Mouse (Mus musculus): Measurements from ENCODE around the gene Tpra1. TPM values are rescaled to one million over a fixed set of nuclear protein-coding genes. Genes with fewer than 3 reads are reported as not detected.
A peak's percentile ranks its signal among the peaks of the same experiment; 100 is the strongest.

The Tpra1 gene
- polyA plus RNA-seq, 1 experiment = 156 TPM

DNA sequence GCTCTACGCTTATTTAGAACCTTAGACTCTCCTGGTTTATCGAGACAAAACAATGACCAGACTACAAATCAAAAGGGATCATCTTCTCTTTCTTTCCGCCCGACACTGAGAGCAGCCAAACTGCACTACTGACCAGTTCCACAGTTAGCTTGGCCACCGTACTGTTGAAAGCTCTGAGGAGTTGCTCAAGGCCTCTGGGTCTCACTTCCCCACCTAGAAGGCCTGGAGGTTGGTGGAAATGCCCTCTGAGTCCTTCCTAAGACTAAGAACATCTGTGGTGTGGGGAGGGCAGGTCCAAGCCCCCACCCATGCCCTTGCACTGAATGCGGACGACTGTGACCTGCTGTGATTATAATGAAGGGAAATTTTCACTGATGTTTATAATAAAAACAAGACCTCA is 36.3 kb upstream of the Tpra1 start:
- Histone ChIP-seq H3K4me3 (ENCODE audit: low read depth, low read length) (no peak overlapping the region), H3K36me3 (ENCODE audit: control insufficient read depth, insufficient read depth, low read length) (no peaks in the 10 kb centered on the region), H3K4me1 (ENCODE audit: control insufficient read depth, insufficient read depth, insufficient read length, low read length) (no peaks in the 10 kb centered on the region), H3K27me3 (ENCODE audit: control insufficient read depth, insufficient read depth, low read length) (no peaks in the 10 kb centered on the region), H3K27ac (ENCODE audit: insufficient read depth, low read depth, low read length) (no peak overlapping the region)
- 76% methylated on average over 7 of the region's 7 CpGs for WGBS
- TF ChIP-seq POLR2A (IDR thresholded peaks at IDR 0.05; ENCODE audit: low read depth, low read length) (no peak), CTCF (IDR thresholded peaks at IDR 0.05; ENCODE audit: extremely low read depth, insufficient read length, insufficient replicate concordance, low read depth, low read length) (no peak)

- H3K36me3 ChIP-seq (ENCODE audit: control insufficient read depth, insufficient read depth, low read length) = no peaks in the 10 kb centered on the region
- TF ChIP-seq POLR2A (IDR thresholded peaks at IDR 0.05; ENCODE audit: low read depth, low read length) (no peak), CTCF (IDR thresholded peaks at IDR 0.05; ENCODE audit: extremely low read depth, insufficient read length, insufficient replicate concordance, low read depth, low read length) (no peak)
- H3K4me1 ChIP-seq (ENCODE audit: control insufficient read depth, insufficient read depth, insufficient read length, low read length) = no peaks in the 10 kb centered on the region
- no peaks in the 10 kb centered on the region; the same call in 1 of the 2 replicates for H3K27me3 ChIP-seq (ENCODE audit: control insufficient read depth, insufficient read depth, low read length)
- H3K4me3 ChIP-seq (ENCODE audit: low read depth, low read length) = no peak overlapping the region
- WGBS = 74% methylated on average over 7 of the region's 7 CpGs
- H3K27ac ChIP-seq (ENCODE audit: insufficient read depth, low read depth, low read length) = no peak overlapping the region
These were observed 32.6 kb upstream of the Tpra1 start for GRCm38 (mm10) chr6:88869459-88869858.

DNA sequence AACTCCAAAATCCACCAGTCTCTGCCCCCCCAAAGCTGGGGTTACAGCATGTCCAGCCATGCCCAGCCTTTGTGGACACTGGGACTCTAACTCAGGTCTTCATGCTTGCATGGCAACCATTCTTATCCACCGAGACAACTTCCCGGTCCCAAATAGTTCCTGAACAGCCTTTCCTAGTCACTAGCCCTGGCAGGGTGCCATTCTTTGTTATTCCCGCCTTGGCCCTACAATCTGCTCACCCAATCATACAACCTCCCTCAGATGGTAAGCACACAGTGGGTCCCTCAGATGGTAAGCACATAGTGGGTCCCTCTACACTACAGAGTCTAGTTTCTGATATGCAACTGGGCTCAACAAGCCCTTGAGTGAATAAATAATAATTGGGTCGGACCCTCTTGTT is 31.5 kb upstream of the Tpra1 start:
- WGBS = 34% methylated on average over 4 of the region's 4 CpGs
- Histone ChIP-seq H3K27me3 (ENCODE audit: control insufficient read depth, insufficient read depth, low read length) (peaks cover 7% of the 10 kb centered on the region), H3K36me3 (ENCODE audit: control insufficient read depth, insufficient read depth, low read length) (no peaks in the 10 kb centered on the region), H3K27ac (ENCODE audit: insufficient read depth, low read depth, low read length) (no peak overlapping the region), H3K4me3 (ENCODE audit: low read depth, low read length) (no peak overlapping the region), H3K4me1 (ENCODE audit: control insufficient read depth, insufficient read depth, insufficient read length, low read length) (peaks cover 2% of the 10 kb centered on the region; the same call in 1 of the 2 replicates)
- TF ChIP-seq CTCF (IDR thresholded peaks at IDR 0.05; ENCODE audit: extremely low read depth, insufficient read length, insufficient replicate concordance, low read depth, low read length) (no peak), POLR2A (IDR thresholded peaks at IDR 0.05; ENCODE audit: low read depth, low read length) (no peak)

GRCm38 (mm10) chr6:88871546-88871945 is 30.5 kb upstream of the Tpra1 start:
- H3K4me1 ChIP-seq (ENCODE audit: control insufficient read depth, insufficient read depth, insufficient read length, low read length) = peaks cover 2% of the 10 kb centered on the region; the same call in 1 of the 2 replicates
- 42% methylated on average over 8 of the region's 8 CpGs for WGBS
- TF ChIP-seq CTCF (IDR thresholded peaks at IDR 0.05; ENCODE audit: extremely low read depth, insufficient read length, insufficient replicate concordance, low read depth, low read length) (no peak), POLR2A (IDR thresholded peaks at IDR 0.05; ENCODE audit: low read depth, low read length) (no peak)
- H3K4me3 ChIP-seq (ENCODE audit: low read depth, low read length) = no peak overlapping the region
- H3K27ac ChIP-seq (ENCODE audit: insufficient read depth, low read depth, low read length) = no peak overlapping the region
- H3K36me3 ChIP-seq (ENCODE audit: control insufficient read depth, insufficient read depth, low read length) = no peaks in the 10 kb centered on the region
- peaks cover 7% of the 10 kb centered on the region for H3K27me3 ChIP-seq (ENCODE audit: control insufficient read depth, insufficient read depth, low read length)

DNA sequence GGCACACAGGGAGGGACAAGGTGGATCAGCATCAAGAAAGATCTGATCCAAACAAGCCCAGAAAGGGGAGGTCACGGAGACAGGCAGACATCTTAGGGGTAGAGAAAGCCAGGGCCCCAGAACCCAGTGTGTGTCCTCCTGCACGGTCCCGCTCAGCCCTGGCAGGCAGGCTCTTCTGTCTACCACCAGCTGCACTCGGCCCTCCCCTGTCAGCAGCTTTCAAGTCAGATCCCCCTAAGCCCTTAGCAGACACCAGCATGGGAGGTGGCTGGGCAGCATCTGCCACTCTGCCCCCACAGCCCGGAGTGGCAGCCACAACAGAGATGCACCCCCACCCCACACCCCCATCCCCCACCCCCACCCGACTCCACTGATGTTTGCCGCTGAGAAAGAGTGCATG is 29.2 kb upstream of the Tpra1 start:
- WGBS = 63% methylated on average over 7 of the region's 7 CpGs
- Histone ChIP-seq H3K4me3 (ENCODE audit: low read depth, low read length) (no peak overlapping the region), H3K27me3 (ENCODE audit: control insufficient read depth, insufficient read depth, low read length) (peaks cover 7% of the 10 kb centered on the region), H3K4me1 (ENCODE audit: control insufficient read depth, insufficient read depth, insufficient read length, low read length) (peaks cover 2% of the 10 kb centered on the region; the same call in 1 of the 2 replicates), H3K27ac (ENCODE audit: insufficient read depth, low read depth, low read length) (no peak overlapping the region), H3K36me3 (ENCODE audit: control insufficient read depth, insufficient read depth, low read length) (no peaks in the 10 kb centered on the region)
- TF ChIP-seq CTCF (IDR thresholded peaks at IDR 0.05; ENCODE audit: extremely low read depth, insufficient read length, insufficient replicate concordance, low read depth, low read length) (no peak), POLR2A (IDR thresholded peaks at IDR 0.05; ENCODE audit: low read depth, low read length) (no peak)

DNA sequence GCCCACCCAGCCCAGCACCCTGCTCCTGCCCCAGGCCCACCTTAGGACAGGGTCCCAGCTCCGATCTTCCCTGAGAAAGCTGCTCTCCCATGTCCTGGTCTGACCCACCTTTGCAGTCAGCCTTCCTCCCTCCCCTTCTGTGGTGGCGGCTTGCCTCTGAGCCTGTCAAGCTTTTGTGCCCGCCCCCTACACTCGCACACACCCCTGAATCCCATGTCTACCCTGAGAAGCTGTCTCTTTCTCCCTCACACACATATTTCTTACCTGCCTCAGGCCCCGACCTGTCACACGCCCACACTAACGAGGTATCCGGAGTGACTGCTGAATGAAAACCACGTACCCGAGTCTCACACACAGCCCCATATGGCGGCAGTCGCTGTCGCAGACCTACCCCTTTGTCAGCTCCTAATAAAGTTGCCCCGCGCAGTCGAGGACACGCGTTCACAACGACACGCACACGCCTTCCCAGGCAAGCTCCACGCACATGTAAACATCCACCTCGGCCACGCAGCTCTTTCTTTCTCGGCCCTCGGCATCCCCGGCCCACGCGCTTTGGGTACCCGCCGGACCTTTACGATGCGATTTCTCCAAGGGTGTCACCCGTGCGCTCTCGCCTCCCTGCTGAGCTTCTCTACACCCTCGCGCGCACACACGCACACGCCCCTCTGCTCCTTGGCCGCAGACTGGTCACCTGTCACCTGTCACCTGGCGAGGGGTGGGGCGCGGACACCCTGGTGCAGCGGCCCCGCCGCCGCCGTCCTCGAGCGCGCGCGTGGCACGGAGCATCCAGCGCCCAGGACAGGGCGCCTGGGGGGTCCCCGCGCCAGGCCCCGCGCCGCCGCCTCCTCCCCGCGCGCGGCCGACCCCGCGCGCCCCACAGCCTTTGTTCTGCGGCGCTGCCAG is 27.8 kb upstream of the Tpra1 start:
- Histone ChIP-seq H3K4me3 (ENCODE audit: low read depth, low read length) (peak overlapping the region; percentile 54), H3K27ac (ENCODE audit: insufficient read depth, low read depth, low read length) (no peak overlapping the region), H3K4me1 (ENCODE audit: control insufficient read depth, insufficient read depth, insufficient read length, low read length) (peaks cover 2% of the 10 kb centered on the region; the same call in 1 of the 2 replicates), H3K36me3 (ENCODE audit: control insufficient read depth, insufficient read depth, low read length) (no peaks in the 10 kb centered on the region), H3K27me3 (ENCODE audit: control insufficient read depth, insufficient read depth, low read length) (peaks cover 7% of the 10 kb centered on the region)
- TF ChIP-seq POLR2A (IDR thresholded peaks at IDR 0.05; ENCODE audit: low read depth, low read length) (no peak), CTCF (IDR thresholded peaks at IDR 0.05; ENCODE audit: extremely low read depth, insufficient read length, insufficient replicate concordance, low read depth, low read length) (no peak)
- 5% methylated on average over 74 of the region's 74 CpGs for WGBS

DNA sequence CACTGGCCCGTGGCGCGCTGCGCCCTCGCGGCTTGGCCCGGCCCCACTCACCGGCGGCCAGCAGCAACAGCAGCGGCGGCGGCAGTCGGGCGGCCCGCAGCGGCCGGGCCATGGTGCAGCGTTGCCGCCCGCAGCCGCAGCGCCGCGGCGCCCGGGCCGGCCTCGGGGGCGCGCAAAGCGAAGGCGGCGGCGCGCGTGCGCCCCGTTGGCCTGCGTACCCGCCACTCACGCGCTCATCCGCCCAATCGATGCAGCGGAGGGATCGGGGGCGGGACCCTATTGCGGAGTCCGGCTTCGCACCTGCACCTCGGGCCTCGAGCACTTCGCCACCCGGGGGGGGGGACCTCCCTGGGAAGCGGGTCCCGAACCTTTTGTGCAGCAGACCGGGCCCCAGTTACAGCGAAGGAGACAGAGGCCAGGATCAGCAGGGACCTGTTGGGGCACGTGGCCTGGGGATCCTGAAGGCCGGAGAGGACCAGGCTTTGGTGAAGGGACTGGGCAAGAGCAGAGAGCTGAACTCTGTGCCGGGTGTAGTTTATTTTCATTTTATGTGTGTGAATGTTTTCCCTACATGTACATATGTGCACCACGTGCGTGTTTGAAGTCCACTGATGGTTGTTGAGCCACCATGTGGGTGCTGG is 27.1 kb upstream of the Tpra1 start, which contains the start of gene Podxl2:
TSS of gene Podxl2 (minus strand) at position 177 of the 641 bp plus-strand sequence.
- Histone ChIP-seq H3K4me1 (ENCODE audit: control insufficient read depth, insufficient read depth, insufficient read length, low read length) (peaks cover 2% of the 10 kb centered on the region; the same call in 1 of the 2 replicates), H3K4me3 (ENCODE audit: low read depth, low read length) (peak within 1 kb of the TSS; percentile 54), H3K27me3 (ENCODE audit: control insufficient read depth, insufficient read depth, low read length) (peaks cover 7% of the 10 kb centered on the region), H3K27ac (ENCODE audit: insufficient read depth, low read depth, low read length) (no peak within 1 kb of the TSS), H3K36me3 (ENCODE audit: control insufficient read depth, insufficient read depth, low read length) (no peaks in the 10 kb centered on the region)
- 9% methylated on average over 63 of the region's 63 CpGs for WGBS
- TF ChIP-seq POLR2A (IDR thresholded peaks at IDR 0.05; ENCODE audit: low read depth, low read length) (no peak), CTCF (IDR thresholded peaks at IDR 0.05; ENCODE audit: extremely low read depth, insufficient read length, insufficient replicate concordance, low read depth, low read length) (no peak)
